Mouse (Mus musculus) small intestine, adult 2 months (tissue): ENCODE data around the gene Lamp1. TPM values are rescaled to one million over a fixed set of nuclear protein-coding genes. Genes with fewer than 3 reads are reported as not detected.

ENCODE experiments used
- H3K27ac ChIP-seq: fragments of 200-500 bp; 2 replicates; pipeline ENCODE4 v1.5.1; 2012; ENCODE audit warnings: low read depth, low read length, control low read depth, inconsistent platforms; ENCODE audit not compliant: insufficient read depth
- H3K27me3 ChIP-seq: fragments of 200-500 bp; 2 replicates; pipeline ENCODE4 v1.6.1; 2012; ENCODE audit warnings: mild to moderate bottlenecking, moderate library complexity, low read length, inconsistent platforms; ENCODE audit not compliant: control insufficient read depth, insufficient read depth
- H3K36me3 ChIP-seq: fragments of 200-500 bp; 2 replicates; pipeline ENCODE4 v1.6.1; 2012; ENCODE audit warnings: mild to moderate bottlenecking, low read length, control low read depth, inconsistent platforms; ENCODE audit not compliant: control insufficient read depth, insufficient read depth
- H3K4me1 ChIP-seq: fragments of 200-500 bp; 2 replicates; pipeline ENCODE4 v1.6.1; 2012; ENCODE audit warnings: low read length, inconsistent platforms, mixed read lengths; ENCODE audit not compliant: control insufficient read depth, insufficient read depth, insufficient read length
- H3K4me3 ChIP-seq: fragments of 200-500 bp; 2 replicates; pipeline ENCODE4 v1.5.1; 2012; ENCODE audit warnings: low read depth, mild to moderate bottlenecking, control low read depth, inconsistent platforms, low read length, moderate library complexity
- CTCF ChIP-seq: fragments of 200-500 bp; IDR thresholded peaks from 2 replicates; pipeline ENCODE4 v1.5.1; 2012; ENCODE audit warnings: low read depth, mild to moderate bottlenecking, control low read depth, inconsistent platforms, low read length, moderate library complexity, mixed read lengths; ENCODE audit not compliant: insufficient replicate concordance, insufficient read length; ENCODE audit errors: extremely low read depth
- POLR2A ChIP-seq: fragments of 200-500 bp; IDR thresholded peaks from 2 replicates; pipeline ENCODE4 v1.6.1; 2012; ENCODE audit warnings: low read depth, mild to moderate bottlenecking, control low read depth, inconsistent platforms, low read length, moderate library complexity
- WGBS: fragments of 180-500 bp; shearing (Covaris S2); methylation state at CpG from one replicate; pipeline ENCODE4 v1.1.7; 2018; 5-methylcytosine and 5-hydroxymethylcytosine counted together
- polyA plus RNA-seq: library from polyadenylated mRNA; depleted of rRNA; stranded (reverse); fragments of >200 nt; gene quantifications from 2 replicates; pipeline ENCODE4 v1.2.3, GENCODE M21; 2012

Gene Lamp1
- polyA plus RNA-seq, 1 experiment = 658 TPM

GRCm38 (mm10) chr8:13201013-13201334 lies 42.0 kb downstream of the Lamp1 start:
- TF ChIP-seq POLR2A (no peak), CTCF (no peak)
- peaks cover 18% of the 10 kb centered on the region for H3K4me1 ChIP-seq
- H3K27ac ChIP-seq = peak overlapping the region; percentile 84
- WGBS = under 1% methylated on average over 18 of the region's 18 CpGs
- peaks cover 9% of the 10 kb centered on the region for H3K36me3 ChIP-seq
- no peaks in the 10 kb centered on the region for H3K27me3 ChIP-seq
- H3K4me3 ChIP-seq = peak overlapping the region; percentile 99

- no peaks in the 10 kb centered on the region for H3K27me3 ChIP-seq
- WGBS = 46% methylated on average over 3 of the region's 3 CpGs
- H3K4me3 ChIP-seq = peak overlapping the region; percentile 42
- TF ChIP-seq CTCF (no peak), POLR2A (no peak)
- peaks cover 23% of the 10 kb centered on the region for H3K4me1 ChIP-seq
- H3K27ac ChIP-seq = peak overlapping the region; percentile 25; the same call in 1 of the 2 replicates
- peaks cover 3% of the 10 kb centered on the region for H3K36me3 ChIP-seq
Observed at GRCm38 (mm10) chr8:13202041-13202440, 43.1 kb downstream of the Lamp1 start.

DNA sequence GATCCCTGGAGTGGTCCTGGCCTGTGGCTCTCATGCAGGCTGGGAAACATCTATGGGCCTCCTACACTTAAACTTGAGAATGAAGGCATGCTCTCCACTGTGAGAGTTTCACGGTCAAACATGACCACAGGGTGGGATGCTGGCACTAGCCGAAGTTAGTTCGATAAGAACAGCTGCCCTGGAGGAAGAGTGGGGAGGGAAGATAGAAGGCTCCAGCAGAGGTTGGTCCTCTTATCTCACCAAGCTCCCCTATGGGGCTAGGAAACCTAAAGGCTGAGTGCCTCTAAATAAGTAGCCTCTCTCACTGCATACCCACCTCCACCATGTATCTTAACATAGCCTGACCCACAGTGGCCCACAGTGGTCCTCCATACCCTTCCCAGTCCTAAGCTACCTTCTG lies 43.8 kb downstream of the Lamp1 start:
- peaks cover 23% of the 10 kb centered on the region for H3K4me1 ChIP-seq
- H3K4me3 ChIP-seq = no peak overlapping the region
- no peaks in the 10 kb centered on the region for H3K27me3 ChIP-seq
- H3K27ac ChIP-seq = no peak overlapping the region
- 0 out of 2 replicates have a peak, but pooled peaks cover 1% of the 10 kb centered on the region for H3K36me3 ChIP-seq
- WGBS = 84% methylated on average over 3 of the region's 3 CpGs
- TF ChIP-seq POLR2A = no peak

DNA sequence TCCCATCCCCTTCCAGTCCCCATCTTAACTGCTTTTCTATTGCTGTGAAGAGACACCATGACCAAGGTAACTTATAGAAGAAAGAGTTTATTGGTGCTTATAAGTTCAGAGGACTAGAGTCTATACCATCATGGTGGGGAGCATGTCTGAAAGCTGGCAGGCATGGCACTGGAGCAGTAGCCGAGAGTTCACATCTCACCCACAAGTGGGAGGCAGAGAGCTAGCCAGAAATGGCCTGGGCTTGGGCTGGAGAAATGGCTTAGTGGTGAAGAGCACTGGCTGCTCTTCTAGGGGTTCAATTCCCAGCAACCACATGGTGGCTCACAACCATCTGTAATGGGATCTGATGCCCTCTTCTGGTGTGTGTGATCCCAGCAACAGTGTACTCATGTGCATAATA lies 44.5 kb downstream of the Lamp1 start:
- Histone ChIP-seq H3K27ac (no peak overlapping the region), H3K27me3 (no peaks in the 10 kb centered on the region), H3K4me3 (no peak overlapping the region), H3K4me1 (peaks cover 23% of the 10 kb centered on the region), H3K36me3 (0 out of 2 replicates have a peak, but pooled peaks cover 1% of the 10 kb centered on the region)
- WGBS = 88% methylated on average over 1 of the region's 1 CpGs
- TF ChIP-seq CTCF (no peak), POLR2A (no peak)

GRCm38 (mm10) chr8:13204371-13205140 lies 45.6 kb downstream of the Lamp1 start:
- Histone ChIP-seq H3K36me3 (0 out of 2 replicates have a peak, but pooled peaks cover 1% of the 10 kb centered on the region), H3K27me3 (no peaks in the 10 kb centered on the region), H3K27ac (peak overlapping the region; percentile 76), H3K4me1 (peaks cover 23% of the 10 kb centered on the region), H3K4me3 (no peak overlapping the region)
- WGBS = 30% methylated on average over 12 of the region's 12 CpGs
- TF ChIP-seq CTCF (no peak), POLR2A (no peak)

- peak overlapping the region; percentile 45; the same call in 1 of the 2 replicates for H3K27ac ChIP-seq
- H3K27me3 ChIP-seq = no peaks in the 10 kb centered on the region
- no peak overlapping the region for H3K4me3 ChIP-seq
- WGBS = 75% methylated on average over 5 of the region's 5 CpGs
- H3K36me3 ChIP-seq = 0 out of 2 replicates have a peak, but pooled peaks cover 1% of the 10 kb centered on the region
- TF ChIP-seq POLR2A = no peak
- TF ChIP-seq CTCF = no peak
- peaks cover 23% of the 10 kb centered on the region for H3K4me1 ChIP-seq
Observed at GRCm38 (mm10) chr8:13205311-13205710, 46.4 kb downstream of the Lamp1 start.

DNA sequence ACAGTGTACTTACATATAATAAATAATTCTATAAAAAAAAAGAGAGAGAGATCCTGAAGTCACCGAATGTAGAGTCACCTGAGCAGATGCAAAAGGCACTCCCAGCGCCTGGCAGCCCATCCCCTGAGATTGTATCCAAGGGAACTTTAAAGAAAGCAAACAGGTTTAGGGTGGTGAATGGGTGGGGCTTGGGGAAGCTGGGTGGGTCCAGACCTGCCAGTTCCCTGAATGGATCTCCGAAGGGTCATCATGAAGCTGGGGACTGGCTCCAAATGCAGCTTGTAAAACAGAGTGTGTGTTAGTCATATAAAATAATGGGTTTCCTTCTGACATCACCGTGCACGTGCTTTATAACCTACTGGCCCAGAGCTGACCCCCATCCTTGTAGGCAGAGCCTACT lies 47.3 kb downstream of the Lamp1 start:
- Histone ChIP-seq H3K4me1 (peaks cover 23% of the 10 kb centered on the region), H3K27ac (no peak overlapping the region; the same call in 1 of the 2 replicates), H3K4me3 (no peak overlapping the region), H3K27me3 (no peaks in the 10 kb centered on the region), H3K36me3 (0 out of 2 replicates have a peak, but pooled peaks cover 1% of the 10 kb centered on the region)
- 14% methylated on average over 5 of the region's 5 CpGs for WGBS
- TF ChIP-seq POLR2A = no peak
- no peak for TF ChIP-seq CTCF
